Mouse (Mus musculus) hindbrain, embryonic 13.5 days (tissue): ENCODE results near the gene H3f3a. TPM values are rescaled to one million over a fixed set of nuclear protein-coding genes. Genes with fewer than 3 reads are reported as not detected.

ENCODE experiments used
- ATAC-seq: fragments of 200-750 bp; cut with Nextera tagmentation; 2 replicates; pipeline ENCODE4 v1.8.0; 2017; ENCODE audit warnings: moderate TSS enrichment; ENCODE audit not compliant: low FRiP score
- H3K27ac ChIP-seq: fragments of 300-500 bp; sonication (generic); 2 replicates; pipeline ENCODE4 v1.5.1; 2015; ENCODE audit warnings: inconsistent platforms, mild to moderate bottlenecking, moderate library complexity
- H3K27me3 ChIP-seq: fragments of 300-500 bp; sonication (generic); 2 replicates; pipeline ENCODE4 v1.6.1; 2015; ENCODE audit warnings: mild to moderate bottlenecking, inconsistent platforms
- H3K36me3 ChIP-seq: fragments of 300-500 bp; sonication (generic); 2 replicates; pipeline ENCODE4 v1.6.1; 2015; ENCODE audit warnings: mild to moderate bottlenecking, inconsistent platforms
- H3K4me1 ChIP-seq: fragments of 300-500 bp; sonication (generic); replicated peaks from 2 replicates; pipeline ENCODE4 v1.6.1; 2015; ENCODE audit warnings: inconsistent platforms
- H3K4me2 ChIP-seq: fragments of 300-500 bp; sonication (generic); 2 replicates; pipeline ENCODE4 v1.6.1; 2015; ENCODE audit warnings: inconsistent platforms, mild to moderate bottlenecking, moderate library complexity
- H3K4me3 ChIP-seq: fragments of 300-500 bp; sonication (generic); 2 replicates; pipeline ENCODE4 v1.5.1; 2015; ENCODE audit warnings: mild to moderate bottlenecking, inconsistent platforms
- H3K9ac ChIP-seq: fragments of 300-500 bp; sonication (generic); 2 replicates; pipeline ENCODE4 v1.6.1; 2015; ENCODE audit warnings: mild to moderate bottlenecking, inconsistent platforms
- H3K9me3 ChIP-seq: fragments of 300-500 bp; sonication (generic); 2 replicates; pipeline ENCODE4 v1.6.1; 2016; ENCODE audit warnings: inconsistent platforms
- WGBS: fragments of 180-500 bp; shearing (Covaris S2); methylation state at CpG from one replicate; pipeline ENCODE4 v1.1.7; 2015; 5-methylcytosine and 5-hydroxymethylcytosine counted together
- polyA plus RNA-seq: library from polyadenylated mRNA; unstranded; fragments of >200 nt; fragmentation: Nextera tagmentation; extraction: Ambion mirVana; gene quantifications from 2 replicates; pipeline ENCODE4 v1.2.1, GENCODE M21; 2015

Gene H3f3a
- polyA plus RNA-seq, 1 experiment from 2014 or later: 3,885 TPM

DNA sequence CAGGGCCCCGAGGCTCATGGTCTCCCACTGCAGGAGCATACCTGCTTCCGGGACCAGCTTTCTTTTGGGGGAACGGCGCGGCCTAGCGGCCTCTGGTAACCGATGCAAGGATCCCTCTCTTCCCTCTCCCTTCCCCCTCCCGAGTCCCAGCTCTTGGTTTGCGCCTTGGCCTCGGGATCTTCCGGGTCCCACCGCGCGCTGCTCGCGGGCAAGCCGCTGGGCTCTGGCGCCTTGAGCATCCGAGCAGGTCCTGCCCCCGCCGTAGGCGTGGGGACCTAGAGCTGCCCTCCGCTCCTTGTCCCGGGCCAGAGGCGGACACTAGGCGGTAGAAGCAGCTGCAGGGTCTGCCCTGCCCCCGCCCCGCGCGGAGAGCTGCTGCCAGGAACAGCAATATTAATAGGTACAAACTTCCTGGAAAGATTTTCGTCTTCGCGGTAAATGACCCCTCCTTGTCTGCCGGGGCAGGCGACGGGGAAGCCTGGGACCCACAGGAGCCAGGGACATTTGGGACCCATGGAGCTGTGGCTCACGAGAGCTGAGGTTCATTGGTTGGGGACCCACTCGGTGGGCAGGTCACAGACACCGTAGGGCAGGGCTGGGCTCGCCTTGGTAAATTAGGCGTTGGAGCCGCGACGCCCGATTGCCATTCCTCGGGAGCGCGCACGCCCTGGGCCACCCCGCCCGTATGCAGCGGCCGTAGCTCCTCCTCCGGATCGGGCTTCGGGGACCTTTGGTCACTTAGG lies 35.9 kb downstream of the H3f3a start:
- Histone ChIP-seq H3K4me3 (peak overlapping the region; percentile 68), H3K9ac (peak overlapping the region; percentile 86), H3K36me3 (no peaks in the 10 kb centered on the region), H3K4me2 (peak overlapping the region; percentile 95), H3K27ac (peak overlapping the region; percentile 91), H3K27me3 (peaks cover 13% of the 10 kb centered on the region; the same call in 1 of the 2 replicates), H3K9me3 (no peaks in the 10 kb centered on the region), H3K4me1 (peaks cover 19% of the 10 kb centered on the region)
- ATAC-seq: peak; percentile 87
- under 1% methylated on average over 56 of the region's 56 CpGs for WGBS

DNA sequence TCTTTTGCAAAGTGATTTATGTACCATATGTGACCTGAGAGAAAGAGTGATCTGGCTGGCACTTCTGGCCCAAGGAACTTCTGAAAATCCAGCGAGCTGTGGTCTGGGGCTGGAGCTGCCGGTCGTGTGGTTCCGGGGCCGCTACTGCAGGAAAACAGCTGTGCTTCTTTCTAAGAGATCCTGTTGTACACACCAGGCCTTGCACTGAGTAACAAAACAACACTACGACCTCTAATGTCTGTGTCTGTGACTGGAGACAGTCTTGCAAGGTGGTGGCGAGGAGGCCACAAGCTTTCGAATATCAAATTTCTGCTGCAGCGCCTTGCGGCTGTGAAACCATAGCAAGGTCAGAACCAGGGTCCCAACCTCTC lies 36.5 kb downstream of the H3f3a start:
- Histone ChIP-seq H3K4me2 (peak overlapping the region; percentile 95), H3K36me3 (no peaks in the 10 kb centered on the region), H3K9ac (peak overlapping the region; percentile 86), H3K4me3 (peak overlapping the region; percentile 68), H3K9me3 (no peaks in the 10 kb centered on the region), H3K27ac (peak overlapping the region; percentile 91), H3K27me3 (peaks cover 13% of the 10 kb centered on the region; the same call in 1 of the 2 replicates), H3K4me1 (peaks cover 19% of the 10 kb centered on the region)
- ATAC-seq: peak; percentile 33
- WGBS: 4% methylated on average over 10 of the region's 10 CpGs

DNA sequence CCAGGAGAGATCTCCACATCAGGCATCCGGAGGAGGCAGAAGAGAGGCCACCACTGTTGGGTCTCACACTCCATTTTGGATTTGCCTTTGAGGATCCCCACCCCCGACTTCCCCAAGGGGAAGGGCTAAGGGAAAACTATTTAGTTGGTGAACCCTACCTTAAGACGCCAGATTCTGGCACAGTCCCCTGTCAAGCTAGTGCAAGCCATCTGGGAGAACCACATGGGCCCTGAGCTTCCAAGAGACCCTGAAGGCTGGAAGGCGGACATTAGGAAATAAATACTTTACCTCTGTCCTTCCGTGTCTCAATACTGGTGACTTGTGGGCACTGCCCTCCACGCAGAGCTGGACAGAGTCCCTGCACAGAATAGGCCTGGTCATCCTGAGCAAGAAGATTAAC lies 37.2 kb downstream of the H3f3a start:
- no peaks in the 10 kb centered on the region for H3K9me3 ChIP-seq
- H3K4me2 ChIP-seq: no peak overlapping the region
- H3K4me3 ChIP-seq: no peak overlapping the region
- peak overlapping the region; percentile 44; the same call in 1 of the 2 replicates for H3K27ac ChIP-seq
- H3K27me3 ChIP-seq: peaks cover 13% of the 10 kb centered on the region; the same call in 1 of the 2 replicates
- no peaks in the 10 kb centered on the region for H3K36me3 ChIP-seq
- ATAC-seq: no peak
- peaks cover 19% of the 10 kb centered on the region for H3K4me1 ChIP-seq
- 91% methylated on average over 6 of the region's 6 CpGs for WGBS
- no peak overlapping the region for H3K9ac ChIP-seq

DNA sequence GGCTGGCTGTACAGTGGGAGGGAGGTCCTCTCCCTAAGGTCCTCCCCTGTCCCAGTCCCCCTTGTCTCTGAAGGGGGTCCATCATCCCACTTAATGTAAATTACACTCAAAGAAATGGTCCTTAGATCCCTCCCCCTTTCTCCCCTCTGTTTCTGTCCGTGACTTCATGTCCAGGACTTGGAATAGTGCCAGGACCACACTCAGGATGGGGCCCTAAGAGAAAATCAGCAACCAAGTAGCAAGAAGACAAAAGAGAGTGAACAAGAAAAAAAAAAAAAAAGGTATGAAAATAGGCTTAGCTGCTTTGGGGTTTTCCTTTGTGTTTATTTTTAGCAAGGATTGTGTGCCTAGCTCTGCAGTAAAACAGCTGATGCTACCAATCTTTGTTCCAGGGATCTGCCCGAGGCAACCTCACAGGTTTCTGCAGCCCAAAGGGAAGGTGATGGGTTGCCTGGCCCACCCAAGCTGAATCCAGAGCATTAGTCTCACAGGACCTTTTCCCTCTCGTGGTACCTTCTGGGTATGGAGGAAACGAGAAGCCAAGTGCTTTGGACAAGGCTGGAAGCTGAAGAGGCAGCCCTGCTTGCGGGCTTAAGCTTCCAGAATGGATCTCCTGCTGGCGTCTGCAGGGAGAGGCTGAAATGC lies 37.8 kb downstream of the H3f3a start:
- Histone ChIP-seq H3K4me1 (peaks cover 19% of the 10 kb centered on the region), H3K4me2 (no peak overlapping the region), H3K4me3 (no peak overlapping the region), H3K9me3 (no peaks in the 10 kb centered on the region), H3K36me3 (no peaks in the 10 kb centered on the region), H3K9ac (peak overlapping the region; percentile 51; the same call in 1 of the 2 replicates), H3K27me3 (0 out of 2 replicates have a peak, but pooled peaks cover 10% of the 10 kb centered on the region), H3K27ac (peak overlapping the region; percentile 44; the same call in 1 of the 2 replicates)
- no peak for ATAC-seq
- 60% methylated on average over 6 of the region's 6 CpGs for WGBS

DNA sequence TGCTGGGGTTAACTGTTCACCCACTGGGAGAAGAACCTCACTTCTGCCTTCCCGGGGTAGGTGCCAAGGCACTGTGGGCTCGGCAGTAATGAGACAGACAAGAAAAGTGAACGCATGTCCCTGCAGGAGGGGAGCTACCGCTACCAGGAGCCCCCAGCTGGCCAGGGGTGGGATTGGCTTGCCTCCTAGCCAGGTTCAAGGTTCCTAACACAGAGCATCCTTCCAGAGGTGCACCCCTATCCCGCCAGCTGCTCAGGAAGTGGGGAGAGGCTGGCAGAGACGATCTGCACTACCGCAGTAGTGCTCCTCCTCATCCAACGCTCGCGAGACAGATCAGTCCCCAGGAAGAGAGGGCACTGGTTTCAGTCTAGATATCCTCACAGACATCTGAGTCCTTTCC lies 38.4 kb downstream of the H3f3a start:
- Histone ChIP-seq H3K9me3 (no peaks in the 10 kb centered on the region), H3K4me2 (no peak overlapping the region), H3K27ac (no peak overlapping the region), H3K4me3 (no peak overlapping the region), H3K36me3 (no peaks in the 10 kb centered on the region), H3K27me3 (0 out of 2 replicates have a peak, but pooled peaks cover 8% of the 10 kb centered on the region), H3K4me1 (peaks cover 19% of the 10 kb centered on the region), H3K9ac (peak overlapping the region; percentile 51; the same call in 1 of the 2 replicates)
- no peak for ATAC-seq
- WGBS: 90% methylated on average over 10 of the region's 10 CpGs

DNA sequence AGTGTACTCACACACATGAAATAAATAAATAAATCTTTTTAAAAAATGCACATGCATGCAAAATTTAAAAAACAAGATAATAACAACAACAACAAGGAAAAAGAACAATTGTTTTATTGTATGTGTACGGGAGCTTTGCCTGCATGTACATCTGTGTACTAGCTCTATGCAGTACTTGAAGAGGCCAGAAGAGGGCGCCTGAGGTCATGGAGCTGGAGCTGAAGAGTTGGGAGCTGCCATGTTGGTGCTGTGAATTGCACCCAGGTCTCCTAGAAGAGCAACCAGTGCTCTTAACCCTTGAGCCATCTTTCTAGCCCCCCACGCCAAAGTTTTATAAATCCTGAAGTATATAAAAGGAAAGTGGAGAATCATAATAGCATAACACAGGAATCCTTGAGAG lies 39.1 kb downstream of the H3f3a start:
- H3K9ac ChIP-seq: no peak overlapping the region
- H3K4me1 ChIP-seq: peaks cover 19% of the 10 kb centered on the region
- H3K4me3 ChIP-seq: no peak overlapping the region
- ATAC-seq: no peak
- 63% methylated on average over 3 of the region's 3 CpGs for WGBS
- H3K9me3 ChIP-seq: no peaks in the 10 kb centered on the region
- H3K36me3 ChIP-seq: no peaks in the 10 kb centered on the region
- H3K27ac ChIP-seq: no peak overlapping the region
- H3K27me3 ChIP-seq: 0 out of 2 replicates have a peak, but pooled peaks cover 5% of the 10 kb centered on the region
- H3K4me2 ChIP-seq: no peak overlapping the region

DNA sequence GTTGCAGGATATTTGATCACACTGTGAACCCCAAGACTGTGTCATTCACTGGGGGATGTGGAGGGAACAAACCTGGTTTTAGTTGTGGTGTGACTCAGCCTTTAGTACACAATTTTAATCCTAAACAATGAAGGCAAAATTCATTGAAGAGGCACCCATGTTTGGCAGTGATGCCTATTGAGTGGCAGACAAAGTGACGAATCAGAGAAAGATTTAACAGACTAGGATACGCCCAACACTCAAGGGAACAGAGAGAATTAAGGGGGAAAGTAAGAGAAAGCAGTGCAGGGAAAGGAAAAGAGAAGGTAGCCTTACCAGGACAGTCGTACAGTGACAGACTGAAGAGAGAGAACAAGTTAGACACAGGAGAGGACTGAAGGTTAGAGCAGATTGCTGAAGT lies 41.5 kb downstream of the H3f3a start:
- Histone ChIP-seq H3K4me3 (no peak overlapping the region), H3K4me1 (peaks cover 34% of the 10 kb centered on the region), H3K4me2 (no peak overlapping the region), H3K9ac (no peak overlapping the region), H3K36me3 (no peaks in the 10 kb centered on the region), H3K27me3 (no peaks in the 10 kb centered on the region), H3K27ac (no peak overlapping the region), H3K9me3 (no peaks in the 10 kb centered on the region)
- 94% methylated on average over 3 of the region's 3 CpGs for WGBS
- no peak for ATAC-seq

DNA sequence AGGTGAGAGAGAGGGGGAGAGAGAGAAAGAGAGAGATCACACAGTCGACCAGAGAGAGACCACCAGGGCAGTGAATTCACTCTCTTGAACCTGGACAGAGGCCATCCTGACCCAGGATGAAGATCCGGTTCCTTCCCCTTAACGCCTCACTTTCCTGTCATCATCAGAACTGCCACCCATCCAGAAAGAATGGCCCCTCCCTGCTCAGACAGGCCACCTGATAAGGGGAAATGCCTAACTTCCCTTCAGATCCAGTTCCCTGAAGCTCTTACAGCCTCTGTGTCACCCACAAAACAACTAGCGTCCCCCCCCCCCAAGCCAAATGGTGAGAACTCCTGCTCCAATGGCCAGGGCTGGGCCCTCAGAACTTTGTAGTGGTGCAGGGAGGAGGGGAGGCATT lies 42.0 kb downstream of the H3f3a start:
- Histone ChIP-seq H3K27me3 (no peaks in the 10 kb centered on the region), H3K9ac (no peak overlapping the region), H3K36me3 (no peaks in the 10 kb centered on the region), H3K27ac (no peak overlapping the region), H3K9me3 (no peaks in the 10 kb centered on the region), H3K4me1 (peaks cover 33% of the 10 kb centered on the region), H3K4me2 (no peak overlapping the region), H3K4me3 (no peak overlapping the region)
- ATAC-seq: no peak
- 67% methylated on average over 4 of the region's 4 CpGs for WGBS

DNA sequence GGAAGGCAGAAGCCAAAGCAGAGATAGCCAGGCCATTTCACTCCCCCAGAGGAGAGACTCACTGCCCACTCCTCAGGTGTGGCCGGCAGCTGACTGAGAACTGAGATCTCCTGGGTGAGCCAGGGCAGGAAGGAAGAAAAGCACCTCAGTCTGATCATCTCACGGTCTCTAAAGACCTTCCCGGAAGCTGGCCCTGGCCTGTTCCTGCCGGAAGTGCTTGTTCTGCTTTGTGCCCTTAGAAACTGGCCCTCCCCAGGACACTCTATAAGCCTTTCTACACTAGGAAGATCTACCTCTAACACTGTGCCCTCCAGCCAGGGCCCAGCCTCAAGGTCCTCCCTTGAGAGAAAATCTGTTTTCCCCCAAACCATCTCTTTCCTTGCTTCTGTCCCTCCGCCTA lies 42.4 kb downstream of the H3f3a start:
- peaks cover 29% of the 10 kb centered on the region for H3K4me1 ChIP-seq
- ATAC-seq: no peak
- 88% methylated on average over 5 of the region's 5 CpGs for WGBS
- no peaks in the 10 kb centered on the region for H3K9me3 ChIP-seq
- no peak overlapping the region for H3K27ac ChIP-seq
- H3K36me3 ChIP-seq: no peaks in the 10 kb centered on the region
- H3K27me3 ChIP-seq: no peaks in the 10 kb centered on the region
- no peak overlapping the region for H3K4me3 ChIP-seq
- no peak overlapping the region for H3K4me2 ChIP-seq
- H3K9ac ChIP-seq: no peak overlapping the region

DNA sequence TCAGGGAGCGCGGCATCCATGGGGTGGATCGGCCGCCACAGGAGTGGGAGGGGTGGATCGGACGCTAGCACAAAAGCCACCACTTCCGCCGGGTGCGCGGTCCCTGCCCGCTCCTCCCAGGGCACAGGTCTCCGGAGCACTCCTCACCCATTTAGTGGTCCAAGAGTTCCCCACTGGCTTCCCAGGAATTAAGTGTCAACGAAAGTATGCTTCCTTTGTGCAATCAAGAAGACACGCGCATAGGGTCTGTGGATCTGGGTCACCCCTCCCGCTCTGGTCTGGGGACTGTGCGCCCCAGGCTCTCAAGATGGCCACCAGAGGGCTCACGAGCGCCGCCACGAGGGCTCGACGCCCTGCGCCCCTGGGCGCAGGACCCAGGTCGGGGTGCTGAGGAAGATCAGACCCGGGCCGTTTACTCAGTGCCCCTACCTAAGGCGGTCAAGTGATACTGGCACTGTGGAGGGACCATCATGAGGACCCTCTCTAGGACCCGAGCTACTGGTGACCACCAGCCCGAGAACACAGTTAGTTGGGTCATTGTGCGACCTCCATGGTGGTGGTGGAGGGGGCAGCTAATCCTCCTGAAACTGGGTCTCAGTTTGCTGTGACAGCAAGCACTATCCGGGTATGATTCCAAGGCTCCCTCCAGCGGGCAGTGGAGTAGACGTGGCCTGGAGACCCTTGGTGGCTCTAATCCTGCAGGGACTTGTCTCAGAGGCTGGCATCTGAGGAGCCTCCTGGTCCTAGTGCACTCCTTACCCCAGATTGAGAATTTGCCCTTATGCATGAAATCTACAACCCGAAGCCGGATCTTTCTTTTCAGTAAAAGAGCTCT lies 45.2 kb downstream of the H3f3a start:
- 2% methylated on average over 37 of the region's 37 CpGs for WGBS
- Histone ChIP-seq H3K27me3 (no peaks in the 10 kb centered on the region), H3K9me3 (no peaks in the 10 kb centered on the region), H3K27ac (peak overlapping the region; percentile 82), H3K4me3 (peak overlapping the region; percentile 49), H3K4me2 (peak overlapping the region; percentile 68), H3K36me3 (no peaks in the 10 kb centered on the region), H3K4me1 (peaks cover 22% of the 10 kb centered on the region), H3K9ac (peak overlapping the region; percentile 81)
- peak; percentile 83 for ATAC-seq

DNA sequence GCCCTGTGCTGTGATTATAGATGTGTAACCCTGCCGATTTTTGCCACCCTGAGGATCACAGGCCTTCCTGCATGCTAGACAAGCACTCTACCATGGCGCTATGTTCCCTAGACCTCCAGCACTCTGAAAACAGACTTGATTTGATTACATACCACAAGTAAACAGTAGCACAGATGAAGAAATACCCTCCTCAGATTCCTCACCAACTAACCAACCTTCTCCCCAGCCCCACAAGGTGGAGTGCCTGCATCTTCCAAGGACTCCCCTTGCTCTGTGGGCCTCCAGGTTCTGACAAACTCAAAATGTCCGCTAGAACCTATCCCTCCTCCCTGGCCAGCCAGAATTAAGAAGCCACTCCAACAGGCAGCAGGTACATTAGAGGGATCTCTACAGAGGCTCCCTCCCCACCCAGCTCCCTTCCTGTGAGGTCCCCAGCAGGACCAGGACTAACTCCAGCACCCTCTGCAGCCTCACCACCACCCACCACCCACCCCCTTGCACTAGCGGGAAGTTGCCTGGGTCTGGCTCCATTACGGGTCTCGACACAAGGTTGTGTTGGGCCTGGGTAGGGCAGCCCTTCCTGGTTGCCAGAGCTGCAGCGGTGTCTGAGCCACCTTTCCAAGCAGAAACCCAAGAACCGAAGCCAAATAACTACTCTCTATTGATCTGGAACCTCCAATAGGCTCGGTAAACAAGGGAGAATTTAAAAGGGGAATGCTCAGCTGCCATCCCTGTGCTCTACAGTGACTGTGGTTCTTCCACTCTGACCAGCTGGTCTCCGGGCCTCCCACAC lies 46.0 kb downstream of the H3f3a start:
- Histone ChIP-seq H3K27me3 (0 out of 2 replicates have a peak, but pooled peaks cover 4% of the 10 kb centered on the region), H3K4me2 (peak overlapping the region; percentile 68), H3K9me3 (no peaks in the 10 kb centered on the region), H3K36me3 (no peaks in the 10 kb centered on the region), H3K27ac (peak overlapping the region; percentile 82), H3K4me3 (peak overlapping the region; percentile 49), H3K4me1 (peaks cover 29% of the 10 kb centered on the region), H3K9ac (peak overlapping the region; percentile 81)
- WGBS: 15% methylated on average over 10 of the region's 10 CpGs
- ATAC-seq: peak; percentile 57
